Mouse (Mus musculus): ENCODE measurements around the gene Cyb5d1.

Gene Cyb5d1

DNA sequence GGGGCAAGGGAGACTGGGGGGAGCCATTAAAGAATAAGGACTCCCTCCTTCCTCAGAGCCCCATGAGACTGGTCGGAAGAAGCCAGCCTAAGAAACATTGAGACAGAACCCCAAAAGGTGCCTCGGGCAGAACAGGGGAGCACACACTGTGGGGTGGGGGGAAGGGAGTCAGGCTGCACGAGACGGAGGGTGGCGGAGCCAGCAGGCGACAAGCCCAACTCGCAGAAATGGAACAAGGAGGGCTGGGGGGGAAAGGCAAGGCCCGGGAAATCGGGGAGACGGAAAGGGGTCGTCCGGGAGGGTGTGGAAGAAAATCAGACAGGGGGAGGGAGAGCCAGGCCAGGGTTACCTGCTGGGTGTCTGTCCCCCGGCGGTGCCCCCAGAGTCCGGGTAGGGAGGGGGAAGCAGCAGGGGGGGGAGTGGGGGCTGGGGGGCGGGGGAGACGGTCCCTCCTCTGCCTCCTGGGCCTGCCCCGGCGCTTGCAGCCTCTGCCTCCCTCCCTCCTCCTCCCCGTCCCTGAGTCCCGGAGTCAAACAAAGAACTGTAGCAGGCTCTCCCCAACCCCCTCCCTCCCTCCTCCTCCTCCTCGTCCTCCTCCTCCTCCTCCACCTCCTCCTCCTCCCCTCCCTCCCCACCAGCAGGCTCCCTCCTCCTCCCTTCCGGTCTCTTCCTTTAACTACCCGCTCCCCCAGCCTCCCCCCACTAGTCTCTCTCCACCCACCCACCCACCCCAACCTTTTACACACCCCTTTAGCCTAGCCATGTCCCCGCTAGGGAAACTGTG is 20.4 kb upstream of the Cyb5d1 start:
- no peak for DNase-seq (ENCODE audit: low spot score)

DNA sequence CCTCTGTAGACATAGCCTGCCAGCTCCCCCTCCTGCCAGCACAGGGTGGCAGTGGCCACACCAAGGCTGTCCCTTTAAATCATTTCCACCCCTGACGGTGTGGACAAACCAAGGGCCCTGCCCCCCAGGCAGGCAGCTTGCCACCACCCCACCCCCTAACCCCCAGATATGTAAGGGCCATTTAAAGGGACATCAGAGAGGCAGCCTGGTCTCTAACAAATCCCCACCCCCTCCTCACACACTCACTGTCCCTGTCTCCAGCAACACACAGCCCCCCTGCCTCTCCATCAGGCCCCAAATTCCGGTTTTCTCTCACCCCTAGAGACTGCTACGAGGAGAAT is 19.9 kb upstream of the Cyb5d1 start:
- DNase-seq (ENCODE audit: low spot score), result no peak

DNA sequence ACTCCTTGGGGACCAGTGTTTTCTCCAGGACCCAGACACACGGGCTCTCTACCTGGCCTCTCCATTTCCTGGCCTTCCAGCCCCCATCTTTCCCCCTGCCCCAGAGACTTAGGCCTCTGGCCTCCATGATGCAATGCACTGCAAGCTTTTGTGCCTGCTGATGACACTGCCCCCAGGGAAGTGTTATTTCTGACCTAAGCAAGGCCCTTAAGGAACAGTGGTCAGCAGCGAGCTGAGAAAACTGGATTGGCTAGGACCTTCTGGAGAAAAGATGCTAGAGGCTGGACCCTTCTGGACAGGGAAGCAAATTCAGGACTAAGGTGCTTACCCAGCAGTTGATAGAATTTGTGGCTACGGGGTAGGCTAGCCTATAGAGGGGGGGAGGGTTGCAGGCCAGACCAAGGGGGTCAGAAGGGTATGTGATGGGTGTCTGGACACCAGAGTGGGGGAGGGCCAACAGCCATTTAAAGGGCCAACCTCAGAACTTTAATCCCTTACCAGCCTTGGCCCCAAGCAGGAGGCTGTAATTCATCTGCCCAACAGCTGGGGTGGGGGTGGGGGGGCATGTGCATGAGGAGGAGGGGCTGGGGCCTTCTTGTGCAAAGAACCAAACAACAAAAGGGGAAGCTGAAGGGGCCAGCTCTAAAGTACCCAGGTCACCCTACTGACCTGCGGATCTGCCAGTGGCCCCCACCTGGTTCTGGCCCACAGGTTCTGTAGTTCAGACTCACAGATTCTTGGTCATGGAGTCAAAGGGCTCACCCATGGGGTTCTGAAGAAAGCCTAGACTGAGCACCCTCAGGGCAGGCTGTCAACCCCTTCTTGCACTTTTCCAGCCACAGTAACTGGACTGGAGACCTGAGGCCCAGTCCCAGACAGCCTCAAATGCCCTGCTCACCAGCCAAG is 19.2 kb upstream of the Cyb5d1 start:
- DNase-seq (ENCODE audit: low spot score), result no peak

GRCm38 (mm10) chr11:69413221-69414181 is 18.1 kb upstream of the Cyb5d1 start, which contains the start of gene Kdm6b:
Gene Kdm6b, minus strand, starts transcription at chr11:69413675.
- DNase-seq (ENCODE audit: low spot score), result no peak

GRCm38 (mm10) chr11:69412548-69412947 is 17.1 kb upstream of the Cyb5d1 start:
- DNase-seq (ENCODE audit: low spot score), result no peak

DNA sequence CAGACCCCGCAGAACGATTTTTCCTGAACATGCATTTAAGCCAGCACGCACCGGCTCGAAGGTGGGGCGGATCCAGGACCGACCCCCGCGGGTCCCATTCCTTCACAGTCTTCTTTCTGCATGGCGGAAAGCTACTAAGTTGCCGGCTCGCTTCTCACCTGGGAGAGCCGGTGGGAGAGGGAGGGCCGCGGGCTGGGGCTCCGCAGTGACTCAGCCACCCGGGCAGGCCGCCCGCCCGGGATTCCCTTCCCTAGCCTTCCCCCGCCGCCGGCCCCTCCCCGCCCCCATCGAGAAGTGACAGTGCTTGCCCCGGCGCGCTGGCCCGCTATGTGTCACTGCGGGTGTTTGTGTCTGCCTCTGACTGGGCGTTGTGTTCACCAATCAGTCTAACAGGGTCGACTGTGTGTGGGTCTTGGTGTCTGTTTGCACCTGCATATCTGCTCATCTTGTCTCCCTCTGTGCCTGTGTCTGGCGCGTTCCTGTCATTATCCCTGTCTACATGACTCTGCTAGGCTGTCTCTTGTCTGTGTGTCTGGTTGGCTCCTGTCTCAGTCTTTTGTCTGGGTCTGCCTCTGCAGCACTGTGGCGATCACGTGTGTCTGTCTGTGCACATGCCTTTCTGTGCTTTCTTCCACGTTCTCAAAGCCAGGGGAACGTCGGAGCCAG is 16.2 kb upstream of the Cyb5d1 start:
- no peak for DNase-seq (ENCODE audit: low spot score)

DNA sequence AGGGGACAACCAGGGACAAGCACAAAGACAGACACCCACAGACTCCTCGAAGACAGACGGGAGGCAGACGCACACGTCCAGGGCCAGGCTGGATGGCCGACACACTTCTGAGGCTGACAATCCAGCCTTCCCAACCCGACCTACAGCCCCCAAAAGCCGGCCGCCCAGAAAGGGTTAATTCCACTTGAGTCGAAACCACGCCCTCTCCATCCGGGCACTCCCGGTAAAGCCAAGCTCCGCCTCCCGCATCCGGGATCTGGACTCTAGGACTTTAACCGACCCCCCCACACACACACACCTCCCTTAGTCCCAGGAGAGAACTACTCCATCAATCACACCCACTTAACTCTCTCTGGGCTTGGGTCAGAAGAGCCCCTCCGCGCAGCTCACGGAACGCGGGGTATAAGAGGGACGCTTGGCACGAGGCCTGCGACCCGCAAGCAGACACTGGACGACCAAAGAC is 15.7 kb upstream of the Cyb5d1 start:
- DNase-seq (ENCODE audit: low spot score), result peak; percentile 90

- no peak for DNase-seq (ENCODE audit: low spot score)
Measured at GRCm38 (mm10) chr11:69410310-69411072, 15.1 kb upstream of the Cyb5d1 start.

GRCm38 (mm10) chr11:69410045-69410309 is 14.5 kb upstream of the Cyb5d1 start:
- no peak for DNase-seq (ENCODE audit: low spot score)

DNA sequence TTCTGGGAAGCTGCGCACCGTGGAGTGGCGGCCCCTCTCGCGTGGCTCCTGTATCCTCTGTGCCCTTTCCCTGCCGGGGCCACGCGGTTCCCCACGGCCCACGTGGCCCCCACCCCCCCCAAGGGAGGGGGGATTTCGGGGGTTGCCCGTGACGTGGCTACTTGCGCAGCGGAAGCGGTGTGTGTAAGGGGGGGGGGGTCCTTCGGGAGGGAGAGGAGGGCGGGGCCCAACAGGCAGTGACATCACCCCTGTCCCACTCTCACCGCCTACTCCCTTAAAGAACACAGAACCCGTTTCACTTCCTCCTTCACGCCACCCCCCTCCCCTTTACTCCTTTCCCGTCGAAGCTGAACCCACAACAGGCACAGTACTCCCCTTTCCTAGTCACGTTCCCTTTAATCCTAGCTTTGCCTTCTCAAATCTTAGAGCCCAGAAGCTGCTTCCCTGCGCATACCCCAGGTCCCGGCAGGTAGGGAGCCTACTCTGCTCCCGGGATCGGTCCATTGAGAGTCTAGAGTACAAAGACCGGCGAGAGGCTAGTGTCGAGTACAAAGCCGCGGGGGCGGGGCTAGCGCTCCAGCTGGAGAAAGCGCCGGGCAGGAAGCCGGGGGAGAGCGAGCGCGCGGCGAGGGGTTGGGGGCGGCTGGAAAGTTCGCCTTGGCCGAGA is 14.1 kb upstream of the Cyb5d1 start:
- no peak for DNase-seq (ENCODE audit: low spot score)

DNA sequence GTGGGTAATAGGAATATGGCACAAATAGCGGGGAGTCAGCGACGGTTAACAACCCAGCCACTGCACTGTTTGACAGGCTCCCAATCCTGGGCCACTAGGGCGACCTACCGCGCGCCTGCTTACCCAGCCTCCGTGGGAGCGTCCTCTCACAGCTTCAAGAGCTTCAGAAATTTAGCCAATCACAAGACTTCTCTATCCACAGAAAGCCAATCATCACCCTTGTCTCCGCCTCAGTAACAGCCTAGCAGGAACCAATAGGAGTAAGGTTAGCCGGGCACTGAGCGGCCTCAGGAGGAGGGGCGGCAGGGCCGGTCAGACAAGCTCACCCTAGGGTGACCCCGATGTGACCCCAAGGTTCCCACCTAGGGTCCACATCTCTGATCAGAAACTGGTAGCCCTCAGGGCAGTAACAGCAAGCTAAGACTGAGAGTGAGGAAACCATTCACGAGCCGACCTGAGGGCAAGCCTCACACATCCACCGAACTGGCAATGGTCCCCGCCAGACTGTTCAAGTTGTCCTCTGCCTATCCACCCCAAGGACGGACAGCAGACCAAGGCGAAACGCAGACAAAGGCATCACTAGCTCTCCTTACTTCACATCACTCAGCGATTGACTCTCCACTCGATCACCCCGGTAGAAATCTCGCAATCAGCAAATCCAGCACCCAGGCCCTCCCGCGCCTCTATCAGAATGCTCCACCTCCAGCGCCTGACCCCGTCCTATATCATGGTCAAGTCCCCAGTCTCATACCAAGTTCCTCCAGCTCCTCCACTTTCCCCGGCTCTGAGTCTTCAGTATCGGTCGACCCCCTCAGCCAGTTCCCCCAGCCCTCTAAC is 13.3 kb upstream of the Cyb5d1 start:
- DNase-seq (ENCODE audit: low spot score), result peak; percentile 86

GRCm38 (mm10) chr11:69407724-69408004 is 12.2 kb upstream of the Cyb5d1 start:
- DNase-seq (ENCODE audit: low spot score), result no peak

GRCm38 (mm10) chr11:69406867-69407723 is 11.7 kb upstream of the Cyb5d1 start:
- no peak for DNase-seq (ENCODE audit: low spot score)

DNA sequence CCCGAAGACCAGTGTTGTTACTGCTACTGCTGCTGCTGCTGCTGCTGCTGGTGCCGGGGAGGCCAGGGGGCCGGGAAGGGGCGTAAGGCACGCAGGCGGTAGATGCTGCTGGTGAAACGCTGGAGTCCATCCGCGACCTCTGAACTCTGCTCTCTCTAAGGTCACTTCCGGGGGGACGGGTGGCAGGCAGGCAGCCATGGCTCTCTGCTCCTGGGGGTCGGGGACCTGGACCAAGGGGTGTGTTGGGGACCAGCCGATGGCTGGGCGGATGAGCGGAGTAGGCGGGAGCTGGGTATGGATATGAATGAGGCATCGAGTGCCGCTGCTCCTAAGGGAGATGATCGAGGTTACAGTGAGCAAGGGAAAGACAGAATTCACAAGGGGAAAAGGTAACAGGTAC is 10.9 kb upstream of the Cyb5d1 start:
- DNase-seq (ENCODE audit: low spot score), result no peak

DNA sequence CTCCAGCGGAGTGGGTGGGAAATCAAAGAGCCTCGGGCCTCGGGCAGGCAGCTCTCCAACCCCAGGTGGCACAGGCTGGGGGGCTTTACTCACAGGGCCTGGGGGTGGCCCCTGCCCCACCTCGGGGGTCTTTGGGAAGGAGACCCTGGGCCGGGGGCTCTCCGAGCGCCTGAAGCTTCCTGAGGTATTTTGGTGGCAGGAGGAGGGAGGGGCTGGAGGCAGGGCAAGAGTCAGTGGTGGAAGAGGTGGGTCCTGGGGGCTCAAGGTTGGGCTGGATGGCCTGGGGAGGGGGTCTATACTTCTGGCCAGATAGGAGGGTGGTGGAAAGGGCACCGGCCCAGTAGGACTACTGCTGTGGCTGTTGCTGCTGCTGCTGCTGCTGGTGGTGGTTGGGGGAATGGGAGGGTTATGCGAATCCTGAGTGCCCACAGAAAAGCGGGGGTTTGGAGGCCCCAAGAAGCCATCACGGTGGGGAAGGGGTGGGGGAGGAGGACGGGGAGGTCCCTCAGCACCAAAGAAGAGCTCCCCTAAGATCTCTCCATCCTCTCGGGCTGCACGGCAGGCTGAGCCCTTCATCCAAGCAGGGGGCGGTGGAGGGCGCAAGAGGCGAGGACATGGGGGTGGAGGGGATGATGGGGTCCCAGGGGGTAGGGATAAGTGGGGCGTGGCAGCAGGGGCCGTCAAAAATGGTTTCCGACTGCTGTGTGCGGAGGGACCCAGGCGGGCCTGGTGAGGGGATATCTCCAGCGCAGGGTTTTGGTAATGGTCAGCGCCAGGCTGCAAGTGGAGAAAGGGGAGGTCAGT is 10.2 kb upstream of the Cyb5d1 start:
- DNase-seq (ENCODE audit: low spot score), result no peak

DNA sequence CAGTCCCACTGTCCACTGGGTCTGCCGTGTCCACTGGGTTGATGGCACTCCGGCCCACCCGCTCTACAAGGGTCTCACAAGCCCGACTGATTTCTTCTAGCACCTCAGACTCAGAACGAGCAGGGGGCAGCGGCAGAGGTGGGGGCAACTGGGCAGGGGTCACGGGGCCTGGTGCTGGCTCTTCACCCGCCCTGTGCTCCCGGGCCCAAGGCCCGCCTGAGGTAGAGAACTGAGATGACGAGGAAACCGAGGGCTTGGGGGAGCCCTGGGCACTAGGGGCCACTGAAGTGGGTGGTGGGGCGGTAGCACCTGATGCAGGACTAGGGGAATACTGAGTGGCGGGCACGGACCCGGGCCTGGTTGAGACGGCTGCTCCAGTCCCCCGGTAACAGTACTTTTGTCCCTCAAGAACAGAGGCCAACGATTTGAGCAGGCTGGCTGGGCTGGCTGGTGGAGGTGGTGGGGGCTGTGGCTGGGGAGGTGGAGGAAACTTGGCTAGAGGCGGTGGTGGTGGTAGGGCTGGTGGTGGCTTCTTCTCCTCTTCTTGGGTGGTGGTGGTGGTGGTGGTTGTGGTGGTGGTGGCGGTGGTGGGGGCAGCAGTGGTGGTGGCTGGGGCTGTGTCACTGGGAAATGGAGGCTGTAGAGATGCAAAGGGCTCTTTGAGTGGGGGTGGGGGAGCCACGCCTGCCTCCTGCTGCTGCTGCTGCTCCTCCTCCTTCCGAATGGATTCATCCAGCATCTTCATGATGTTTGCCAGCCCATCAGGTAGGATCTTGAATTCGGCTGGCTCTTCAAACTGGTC is 9.4 kb upstream of the Cyb5d1 start:
- DNase-seq (ENCODE audit: low spot score), result no peak
